Mouse (Mus musculus): ENCODE results near the gene R3hdm2.

GRCm38 (mm10) chr10:127369834-127370820 lies 10.0 kb upstream of the R3hdm2 start, which contains the start of gene Inhbc:
- no peak for TF ChIP-seq CTCF (IDR thresholded peaks at IDR 0.05 in 2 of 3, conservative IDR thresholded peaks at IDR 0.05 in 1 of 3; ENCODE audit: control insufficient read depth in 1 of 3, insufficient read depth in 1 of 3, low read depth in 2 of 3, low read length in 3 of 3, poor library complexity in 1 of 3, severe bottlenecking in 1 of 3)
- TF ChIP-seq POLR2A (IDR thresholded peaks at IDR 0.05; ENCODE audit: control insufficient read depth in 1 of 2, insufficient read depth in 1 of 2, low read depth in 1 of 2, low read length in 2 of 2, poor library complexity in 1 of 2) = no peak
- TF ChIP-seq ZC3H11A (IDR thresholded peaks at IDR 0.05; ENCODE audit: low read depth, low read length) = no peak
- no peak for TF ChIP-seq MXI1 (IDR thresholded peaks at IDR 0.05; ENCODE audit: low read depth, low read length)
- no peak for TF ChIP-seq MAX (IDR thresholded peaks at IDR 0.05; ENCODE audit: low read length)
- TF ChIP-seq ZMIZ1 (IDR thresholded peaks at IDR 0.05; ENCODE audit: low read depth, low read length) = no peak
- TF ChIP-seq HCFC1 (IDR thresholded peaks at IDR 0.05; ENCODE audit: low read depth, low read length) = no peak

Data from MEL (cell line).